Mouse (Mus musculus) midbrain, embryonic 14.5 days (tissue): ENCODE measurements around the gene Stxbp6. TPM values are rescaled to one million over a fixed set of nuclear protein-coding genes. Genes with fewer than 3 reads are reported as not detected.

Experiments
- ATAC-seq: fragments of 200-750 bp; cut with Nextera tagmentation; 2 replicates; pipeline ENCODE4 v1.8.0; 2017; ENCODE audit warnings: moderate number of reproducible peaks, moderate library complexity; ENCODE audit not compliant: low FRiP score, low TSS enrichment
- DNase-seq: peaks from one replicate; pipeline ENCODE4 v3.0.0-alpha.2; 2015
- H3K27ac ChIP-seq: fragments of 300-500 bp; sonication (generic); replicated peaks from 2 replicates; pipeline ENCODE4 v1.5.1; 2014; ENCODE audit warnings: mild to moderate bottlenecking, low read depth, low read length, moderate library complexity
- H3K27me3 ChIP-seq: fragments of 300-500 bp; sonication (generic); 2 replicates; pipeline ENCODE4 v1.6.1; 2014; ENCODE audit warnings: low read length, control low read depth, mixed read lengths; ENCODE audit not compliant: control insufficient read depth, insufficient read depth
- H3K36me3 ChIP-seq: fragments of 300-500 bp; sonication (generic); 2 replicates; pipeline ENCODE4 v1.6.1; 2014; ENCODE audit warnings: low read length, control low read depth; ENCODE audit not compliant: control insufficient read depth, insufficient read depth
- H3K4me1 ChIP-seq: fragments of 300-500 bp; sonication (generic); 2 replicates; pipeline ENCODE4 v1.6.1; 2014; ENCODE audit warnings: mild to moderate bottlenecking, antibody characterized with exemption, low read length, control low read depth; ENCODE audit not compliant: control insufficient read depth, insufficient read depth
- H3K4me2 ChIP-seq: fragments of 300-500 bp; sonication (generic); 2 replicates; pipeline ENCODE4 v1.6.1; 2014; ENCODE audit warnings: mild to moderate bottlenecking, low read length, moderate library complexity
- H3K4me3 ChIP-seq: fragments of 300-500 bp; sonication (generic); replicated peaks from 2 replicates; pipeline ENCODE4 v1.5.1; 2014; ENCODE audit warnings: low read depth, low read length
- H3K9ac ChIP-seq: fragments of 300-500 bp; sonication (generic); replicated peaks from 2 replicates; pipeline ENCODE4 v1.6.1; 2014; ENCODE audit warnings: mild to moderate bottlenecking, low read length, moderate library complexity
- H3K9me3 ChIP-seq: fragments of 300-500 bp; sonication (generic); 2 replicates; pipeline ENCODE4 v1.6.1; 2016; ENCODE audit warnings: low read length, control low read depth, mixed read lengths; ENCODE audit not compliant: control insufficient read depth
- WGBS: fragments of 180-500 bp; shearing (Covaris S2); extraction: QIAGEN DNeasy Blood & Tissue Kit; methylation state at CpG from one replicate; pipeline ENCODE4 v1.1.7; 2014; 5-methylcytosine and 5-hydroxymethylcytosine counted together
- polyA plus RNA-seq: library from polyadenylated mRNA; unstranded; fragments of >200 nt; fragmentation: Nextera tagmentation; extraction: Ambion mirVana; gene quantifications from 2 replicates; pipeline ENCODE4 v1.2.1, GENCODE M21; 2014

Gene Stxbp6
- polyA plus RNA-seq, 1 experiment from 2014 or later: 15.6 TPM

- Histone ChIP-seq H3K36me3 (no peaks in the 10 kb centered on the region), H3K27ac (no peak overlapping the region), H3K4me3 (no peak overlapping the region), H3K4me2 (no peak overlapping the region), H3K9me3 (no peaks in the 10 kb centered on the region), H3K9ac (no peak overlapping the region), H3K4me1 (no peaks in the 10 kb centered on the region), H3K27me3 (no peaks in the 10 kb centered on the region)
- 86% methylated on average over 12 of the region's 12 CpGs for WGBS
- DNase-seq (no peak), ATAC-seq (no peak)
Observed at GRCm38 (mm10) chr12:45019059-45019822, 55.3 kb downstream of the Stxbp6 start.

- Histone ChIP-seq H3K27ac (no peak overlapping the region), H3K27me3 (no peaks in the 10 kb centered on the region), H3K4me1 (no peaks in the 10 kb centered on the region), H3K4me2 (no peak overlapping the region), H3K9ac (no peak overlapping the region), H3K9me3 (no peaks in the 10 kb centered on the region), H3K36me3 (no peaks in the 10 kb centered on the region), H3K4me3 (no peak overlapping the region)
- ATAC-seq (peak; percentile 35; the same call in 1 of the 2 replicates), DNase-seq (peak; percentile 53)
- 79% methylated on average over 5 of the region's 5 CpGs for WGBS
Observed at GRCm38 (mm10) chr12:45013246-45013756, 61.2 kb downstream of the Stxbp6 start.

GRCm38 (mm10) chr12:45011436-45012089, 62.9 kb downstream of the Stxbp6 start:
- WGBS: 69% methylated on average over 11 of the region's 11 CpGs
- Histone ChIP-seq H3K4me1 (no peaks in the 10 kb centered on the region), H3K4me3 (no peak overlapping the region), H3K9me3 (no peaks in the 10 kb centered on the region), H3K9ac (no peak overlapping the region), H3K4me2 (no peak overlapping the region), H3K27me3 (no peaks in the 10 kb centered on the region), H3K36me3 (no peaks in the 10 kb centered on the region), H3K27ac (no peak overlapping the region)
- DNase-seq (no peak), ATAC-seq (no peak)

GRCm38 (mm10) chr12:45011006-45011405, 63.5 kb downstream of the Stxbp6 start:
- Histone ChIP-seq H3K9ac (no peak overlapping the region), H3K4me2 (no peak overlapping the region), H3K4me3 (no peak overlapping the region), H3K9me3 (no peaks in the 10 kb centered on the region), H3K4me1 (no peaks in the 10 kb centered on the region), H3K27me3 (no peaks in the 10 kb centered on the region), H3K36me3 (no peaks in the 10 kb centered on the region), H3K27ac (no peak overlapping the region)
- ATAC-seq (no peak), DNase-seq (no peak)

GRCm38 (mm10) chr12:45009984-45010611, 64.4 kb downstream of the Stxbp6 start:
- WGBS: 83% methylated on average over 2 of the region's 2 CpGs
- DNase-seq (no peak), ATAC-seq (no peak)
- Histone ChIP-seq H3K4me3 (no peak overlapping the region), H3K27ac (no peak overlapping the region), H3K4me1 (no peaks in the 10 kb centered on the region), H3K9ac (no peak overlapping the region), H3K27me3 (no peaks in the 10 kb centered on the region), H3K36me3 (no peaks in the 10 kb centered on the region), H3K4me2 (no peak overlapping the region), H3K9me3 (no peaks in the 10 kb centered on the region)

GRCm38 (mm10) chr12:45006569-45006968, 67.9 kb downstream of the Stxbp6 start:
- 85% methylated on average over 2 of the region's 2 CpGs for WGBS
- no peak overlapping the region for H3K9ac ChIP-seq
- no peak overlapping the region for H3K27ac ChIP-seq
- ATAC-seq (no peak), DNase-seq (no peak)
- no peaks in the 10 kb centered on the region for H3K36me3 ChIP-seq
- H3K27me3 ChIP-seq: no peaks in the 10 kb centered on the region
- no peak overlapping the region for H3K4me3 ChIP-seq
- no peaks in the 10 kb centered on the region for H3K9me3 ChIP-seq
- H3K4me2 ChIP-seq: no peak overlapping the region
- no peaks in the 10 kb centered on the region for H3K4me1 ChIP-seq

GRCm38 (mm10) chr12:45006049-45006448, 68.5 kb downstream of the Stxbp6 start:
- ATAC-seq (no peak), DNase-seq (no peak)
- H3K4me1 ChIP-seq: no peaks in the 10 kb centered on the region
- 85% methylated on average over 4 of the region's 4 CpGs for WGBS
- H3K4me2 ChIP-seq: no peak overlapping the region
- no peaks in the 10 kb centered on the region for H3K27me3 ChIP-seq
- H3K9me3 ChIP-seq: no peaks in the 10 kb centered on the region
- H3K36me3 ChIP-seq: no peaks in the 10 kb centered on the region
- H3K4me3 ChIP-seq: no peak overlapping the region
- no peak overlapping the region for H3K27ac ChIP-seq
- H3K9ac ChIP-seq: no peak overlapping the region

- H3K27ac ChIP-seq: no peak overlapping the region
- no peak overlapping the region for H3K9ac ChIP-seq
- H3K27me3 ChIP-seq: no peaks in the 10 kb centered on the region
- no peak overlapping the region for H3K4me3 ChIP-seq
- DNase-seq (no peak), ATAC-seq (no peak)
- no peaks in the 10 kb centered on the region for H3K9me3 ChIP-seq
- no peaks in the 10 kb centered on the region for H3K36me3 ChIP-seq
- no peak overlapping the region for H3K4me2 ChIP-seq
- WGBS: 98% methylated on average over 1 of the region's 1 CpGs
- no peaks in the 10 kb centered on the region for H3K4me1 ChIP-seq
Observed at GRCm38 (mm10) chr12:45001996-45002395, 72.5 kb downstream of the Stxbp6 start.
